Mouse (Mus musculus) left cerebral cortex, postnatal 14 days (tissue): ENCODE results near the gene Tsc1. TPM values are rescaled to one million over a fixed set of nuclear protein-coding genes. Genes with fewer than 3 reads are reported as not detected.

Source experiments
- DNase-seq, 2 experiments: peaks; one replicate each; pipeline ENCODE4 v3.0.0; 2021 to 2022; ENCODE audit warnings: low spot score in 2 of 2, mixed read lengths in 1 of 2
- intact Hi-C: fragments of 180-260 bp; cut with DNase I; formaldehyde crosslinking; loops from one replicate; pipeline ENCODE4 v1.15.1; 2025
- microRNA-seq, 2 experiments: library from miRNA; unstranded; fragments of <30 nt; microRNA quantifications; one replicate each; pipeline ENCODE4 v1.2.0; 2022
- total RNA-seq, 2 experiments: library from RNA; stranded (reverse); gene quantifications; 2 replicates each; pipeline ENCODE4 v1.2.3; 2021

Gene Tsc1
- total RNA-seq, 2 experiments from 2014 or later = 43.4 to 45.1 TPM

DNA sequence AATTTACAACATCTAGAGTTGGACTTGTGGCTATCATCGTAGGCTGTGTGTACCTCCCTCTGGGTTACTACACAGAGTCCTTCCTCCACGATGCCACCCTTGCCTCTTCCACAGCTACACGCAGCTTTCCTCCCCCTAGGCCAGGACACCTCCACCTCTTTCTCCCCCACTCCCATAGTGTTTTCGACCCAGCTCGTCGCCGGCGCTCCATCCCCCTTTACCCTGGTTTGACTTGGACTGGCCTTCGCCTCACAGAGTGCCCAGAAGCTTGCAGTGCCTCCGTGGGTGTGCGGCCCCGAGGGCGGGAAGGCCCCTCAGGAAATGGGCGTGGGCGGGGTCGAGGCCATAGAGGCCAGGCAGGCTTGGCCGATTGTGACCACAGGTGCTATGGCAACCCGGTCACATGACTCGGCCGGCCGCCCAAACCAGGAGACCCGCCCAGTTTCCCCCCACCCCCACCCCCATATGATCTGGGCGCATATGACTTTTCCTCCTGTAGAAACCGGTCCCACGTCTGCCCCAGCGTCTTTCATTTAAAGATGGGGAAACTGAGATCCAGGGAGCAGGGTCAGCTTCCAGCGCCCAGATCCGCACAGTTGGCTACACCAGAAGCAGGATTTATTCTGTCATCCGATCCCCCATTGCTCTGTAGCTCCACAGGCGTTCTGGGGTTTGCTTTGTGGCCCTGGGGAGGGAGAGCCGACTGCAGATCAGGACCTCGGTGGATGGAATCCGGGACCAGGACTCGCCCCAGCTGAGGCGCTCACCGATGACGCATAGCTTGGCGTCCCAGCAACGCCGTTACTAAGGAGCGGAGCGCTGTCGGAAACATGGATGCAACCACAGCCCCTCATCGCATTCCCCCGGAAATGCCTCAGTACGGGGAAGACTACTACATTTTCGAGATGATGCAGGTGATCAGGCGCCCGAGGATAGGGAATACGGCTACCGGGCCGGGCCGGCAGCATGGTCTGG lies 58.6 kb downstream of the Tsc1 start, which contains the start of the genes Spaca9 and Ak8:
TSS of gene Spaca9 (minus strand) at position 367 of the 975 bp plus-strand sequence.
TSS of gene Ak8 (plus strand) at position 804 of the 975 bp plus-strand sequence.
- intact Hi-C loops = no loop called here
- DNase-seq = peak; percentile 82 to 83

- intact Hi-C loops = no loop called here
- DNase-seq = no peak
These were observed 60.7 kb downstream of the Tsc1 start for GRCm38 (mm10) chr2:28701646-28702262.

DNA sequence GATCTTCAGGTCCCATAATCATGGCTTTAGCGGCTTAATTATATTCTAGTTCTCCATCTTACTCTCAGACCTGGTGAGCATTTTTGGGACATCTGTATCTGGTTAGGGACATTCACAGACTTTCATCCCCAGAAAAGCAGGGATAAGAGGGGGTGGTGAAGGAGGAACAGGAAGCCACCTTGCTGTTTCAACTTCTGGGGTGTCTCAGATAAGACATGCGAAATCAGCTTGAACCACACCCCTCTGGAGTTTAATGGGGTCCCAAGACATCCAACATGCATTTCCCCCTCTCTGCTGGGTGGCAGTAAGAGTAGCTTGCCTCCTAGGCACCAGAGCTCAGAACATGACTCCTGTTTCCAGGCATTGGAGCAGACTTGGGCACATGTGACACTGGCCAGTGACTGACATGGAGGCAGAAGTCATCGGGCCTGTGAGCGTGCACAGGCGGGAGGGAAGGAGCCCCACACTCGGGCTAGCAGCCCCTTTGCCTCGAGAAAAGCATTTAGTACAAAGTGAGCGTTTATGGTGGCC lies 65.1 kb downstream of the Tsc1 start:
- intact Hi-C loops = no loop called here
- no peak for DNase-seq

DNA sequence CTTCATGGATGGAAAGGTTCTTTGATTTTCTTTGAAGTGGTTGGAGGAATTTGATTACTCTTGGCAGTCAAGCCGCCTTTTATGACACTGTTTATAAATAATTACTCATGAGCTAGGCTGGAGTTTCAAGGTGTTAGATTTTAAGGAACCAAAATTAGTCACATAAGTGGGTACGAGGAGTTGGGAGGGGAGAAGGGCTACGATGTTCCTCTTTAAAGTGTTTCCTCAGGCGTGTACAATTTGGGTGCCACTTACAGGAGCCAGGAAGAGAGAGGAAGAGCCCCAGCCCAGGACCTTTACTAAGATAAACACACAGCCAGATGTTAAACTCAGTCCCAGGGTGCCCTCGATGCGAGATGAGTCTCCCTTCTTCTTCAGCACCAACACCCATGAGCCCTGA lies 65.8 kb downstream of the Tsc1 start:
- no peak for DNase-seq
- intact Hi-C loops = no loop called here

GRCm38 (mm10) chr2:28713036-28713435 lies 72.0 kb downstream of the Tsc1 start:
- DNase-seq = no peak
- intact Hi-C loops = no loop called here

GRCm38 (mm10) chr2:28722419-28722818 lies 81.4 kb downstream of the Tsc1 start:
- intact Hi-C loops = no loop called here
- no peak for DNase-seq

DNA sequence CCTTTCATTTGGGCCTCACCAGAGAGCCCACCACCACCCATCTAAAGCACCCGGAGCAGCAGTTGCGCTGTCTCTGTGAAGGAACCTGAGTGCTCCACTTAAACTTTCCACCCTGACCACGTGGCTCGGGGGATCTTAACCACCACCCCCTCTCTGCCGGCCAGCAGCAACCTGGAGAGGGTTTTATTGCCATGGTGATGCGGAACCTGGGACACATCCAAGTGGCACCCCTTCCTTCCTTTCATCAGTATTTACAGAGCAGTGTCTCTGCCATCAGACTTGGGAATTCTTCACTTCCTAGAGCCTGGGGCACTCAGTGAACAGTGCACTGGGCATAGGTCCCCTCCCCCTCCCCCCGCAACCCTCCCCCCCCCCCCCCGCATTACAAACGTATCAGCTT lies 82.9 kb downstream of the Tsc1 start:
- DNase-seq = no peak
- intact Hi-C loops = no loop called here

DNA sequence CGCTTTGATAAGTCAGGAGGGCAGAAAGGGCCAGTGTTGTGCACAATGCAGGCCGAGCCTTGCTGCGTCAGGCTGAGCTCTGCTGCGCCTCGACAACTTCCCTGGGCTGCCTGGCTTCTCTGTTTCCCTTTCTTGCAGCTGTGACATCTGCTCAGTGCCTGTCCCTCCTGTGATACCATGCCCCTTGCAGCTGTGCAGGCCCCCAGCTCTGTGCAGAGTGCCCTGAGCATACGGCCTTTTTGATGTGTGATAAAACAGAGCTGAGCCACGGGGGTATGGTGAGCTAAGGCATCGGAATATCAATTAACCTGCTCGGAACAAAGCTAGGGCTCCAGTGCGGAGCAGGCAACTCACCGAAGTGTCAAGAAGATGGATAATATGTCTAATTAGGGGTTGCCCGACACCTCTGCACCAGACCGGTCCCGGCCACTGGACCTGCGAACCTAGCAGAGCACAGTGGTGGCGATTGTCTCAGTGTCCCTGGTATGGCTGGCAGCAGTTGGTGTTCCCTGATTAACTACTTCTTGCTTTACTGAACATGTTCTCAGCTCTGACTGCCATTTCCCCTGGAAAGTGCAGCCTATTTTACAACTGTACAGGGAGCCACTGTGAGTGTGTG lies 86.9 kb downstream of the Tsc1 start:
- no peak for DNase-seq
- intact Hi-C loops = no loop called here

GRCm38 (mm10) chr2:28730676-28731075 lies 89.6 kb downstream of the Tsc1 start:
- intact Hi-C loops = no loop called here

GRCm38 (mm10) chr2:28737112-28737511 lies 96.1 kb downstream of the Tsc1 start:
- intact Hi-C loops = no loop called here
- peak in 1 of 2 experiments; percentile 12 for DNase-seq

More at GRCm38 (mm10) chr2:28730676-28731075, 89.6 kb downstream of the Tsc1 start:
- DNase-seq = no peak

DNA sequence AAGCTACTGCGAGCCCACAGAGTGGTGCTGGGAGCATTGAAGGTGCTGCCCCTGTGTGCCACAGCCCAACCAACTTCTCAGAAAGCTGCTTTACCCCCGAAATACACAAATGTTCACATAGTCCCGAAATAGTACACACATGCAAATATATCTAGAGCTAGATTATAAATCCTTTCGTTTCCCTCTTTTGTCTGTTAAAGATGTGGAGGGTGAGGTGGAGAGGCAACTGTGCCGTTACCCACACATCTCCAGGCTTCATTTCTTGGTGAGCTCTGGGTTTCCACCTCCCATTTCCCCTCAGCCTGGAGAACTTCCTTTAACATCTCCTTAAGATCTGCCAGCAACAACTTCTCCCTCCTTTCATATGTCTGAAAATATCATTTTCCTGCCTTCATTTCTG lies 99.1 kb downstream of the Tsc1 start:
- intact Hi-C loops = no loop called here
- DNase-seq = no peak

Small RNA genes lying within 50 kb of the gene (microRNA-seq; reads per million reads assigned to microRNA genes)
- 0 reads per million in 2 experiments for gene Gm22824
- 1.6 to 4.0 reads per million in 2 experiments for gene Mir3088

Other genes with a start within 250 kb of the Tsc1 start
- 10 to 100 TPM; 23.8 to 24.6 TPM for gene Ppp1r26, start 194.4 kb upstream of the Tsc1 start, total RNA-seq
- gene 1700007K13Rik, start 174.9 kb upstream of the Tsc1 start, total RNA-seq = 1 to 10 TPM; 4.9 to 6.2 TPM
- gene Mrps2, start 173.2 kb upstream of the Tsc1 start, total RNA-seq = 10 to 100 TPM; 39.1 to 42.8 TPM
- 1 to 10 TPM; 1.6 to 2.5 TPM for gene Gbgt1, start 144.3 kb upstream of the Tsc1 start, total RNA-seq
- gene Gm10134, start 135.1 kb upstream of the Tsc1 start, total RNA-seq = 1 to 10 TPM; 1.1 to 1.5 TPM
- 100 to 1,000 TPM; 119 TPM for gene Ralgds, start 128.1 kb upstream of the Tsc1 start, total RNA-seq
- not detected for gene Cel, start 77.8 kb upstream of the Tsc1 start, total RNA-seq
- gene Gtf3c5, start 57.5 kb upstream of the Tsc1 start, total RNA-seq = 10 to 100 TPM; 15.8 to 17.6 TPM
- not detected for gene Gfi1b, start 19.2 kb upstream of the Tsc1 start, total RNA-seq
- not detected for gene Spaca9, start 58.5 kb downstream of the Tsc1 start, total RNA-seq
- gene Ak8, start 58.9 kb downstream of the Tsc1 start, total RNA-seq = 1 to 10 TPM; 1.7 to 2.1 TPM
- 10 to 100 TPM; 38.5 to 39.9 TPM for gene Gtf3c4, start 199.1 kb downstream of the Tsc1 start, total RNA-seq
- 1 to 10 TPM; 6.7 to 7.8 TPM for gene Ddx31, start 199.2 kb downstream of the Tsc1 start, total RNA-seq